Mouse (Mus musculus) forebrain, embryonic 11.5 days (tissue): ENCODE measurements around the gene Gm45783. TPM values are rescaled to one million over a fixed set of nuclear protein-coding genes. Genes with fewer than 3 reads are reported as not detected.
"Not testable (repeated sequence)": the region's sequence is repeated elsewhere in the genome, so short reads cannot be mapped to it uniquely, and the experiment has no call there.

Experiments
- ATAC-seq: fragments of 200-750 bp; cut with Nextera tagmentation; replicated peaks from 2 replicates; pipeline ENCODE4 v1.8.0; 2017; ENCODE audit warnings: moderate TSS enrichment; ENCODE audit not compliant: low FRiP score
- DNase-seq: peaks from one replicate; pipeline ENCODE4 v3.0.0-alpha.2; 2017; ENCODE audit warnings: low spot score
- H3K27ac ChIP-seq: fragments of 300-500 bp; sonication (generic); 2 replicates; pipeline ENCODE4 v1.5.1; 2014; ENCODE audit warnings: low read depth, low read length
- H3K27me3 ChIP-seq: fragments of 300-500 bp; sonication (generic); 2 replicates; pipeline ENCODE4 v1.6.1; 2014; ENCODE audit warnings: mild to moderate bottlenecking, low read length, mixed read lengths; ENCODE audit not compliant: control insufficient read depth, insufficient read depth
- H3K36me3 ChIP-seq: fragments of 300-500 bp; sonication (generic); 2 replicates; pipeline ENCODE4 v1.6.1; 2014; ENCODE audit warnings: mild to moderate bottlenecking, low read length, moderate library complexity, mixed read lengths; ENCODE audit not compliant: control insufficient read depth, insufficient read depth
- H3K4me1 ChIP-seq: fragments of 300-500 bp; sonication (generic); replicated peaks from 2 replicates; pipeline ENCODE4 v1.6.1; 2014; ENCODE audit warnings: low read length, mixed read lengths; ENCODE audit not compliant: control insufficient read depth, insufficient read depth
- H3K4me2 ChIP-seq: fragments of 300-500 bp; sonication (generic); 2 replicates; pipeline ENCODE4 v1.6.1; 2014; ENCODE audit warnings: low read depth, mild to moderate bottlenecking, low read length, moderate library complexity, mixed read lengths; ENCODE audit not compliant: severe bottlenecking
- H3K4me3 ChIP-seq: fragments of 300-500 bp; sonication (generic); 2 replicates; pipeline ENCODE4 v1.5.1; 2014; ENCODE audit warnings: low read depth, low read length
- H3K9ac ChIP-seq: fragments of 300-500 bp; sonication (generic); 2 replicates; pipeline ENCODE4 v1.6.1; 2014; ENCODE audit warnings: low read length
- H3K9me3 ChIP-seq: fragments of 300-500 bp; sonication (generic); 2 replicates; pipeline ENCODE4 v1.6.1; 2016; ENCODE audit warnings: low read length, mixed read lengths; ENCODE audit not compliant: control insufficient read depth
- WGBS: fragments of 180-500 bp; shearing (Covaris S2); extraction: QIAGEN DNeasy Blood & Tissue Kit; methylation state at CpG from one replicate; pipeline ENCODE4 v1.1.7; 2014; 5-methylcytosine and 5-hydroxymethylcytosine counted together
- microRNA-seq: library from miRNA; unstranded; fragments of <30 nt; microRNA quantifications from one replicate; pipeline ENCODE4, GENCODE M21; 2016; ENCODE audit not compliant: insufficient number of aligned reads
- polyA plus RNA-seq: library from polyadenylated mRNA; unstranded; fragments of >200 nt; fragmentation: Nextera tagmentation; extraction: Ambion mirVana; gene quantifications from 2 replicates; pipeline ENCODE4 v1.2.1, GENCODE M21; 2014

The Gm45783 gene
- not detected in 2 replicates for polyA plus RNA-seq

GRCm38 (mm10) chr7:7374431-7374830, at the start of gene Gm45783:
Gene Gm45783 (minus strand): TSS chr7:7374573.
- not testable (repeated sequence) for H3K4me2 ChIP-seq, DNase-seq, H3K9ac ChIP-seq, H3K27ac ChIP-seq, H3K27me3 ChIP-seq, H3K36me3 ChIP-seq, H3K4me3 ChIP-seq, ATAC-seq, H3K4me1 ChIP-seq, H3K9me3 ChIP-seq
- 50% methylated on average over 12 of the region's 12 CpGs for WGBS

- H3K27ac ChIP-seq, DNase-seq, H3K9ac ChIP-seq, H3K4me3 ChIP-seq, H3K4me2 ChIP-seq, H3K4me1 ChIP-seq, H3K36me3 ChIP-seq, H3K9me3 ChIP-seq, H3K27me3 ChIP-seq, ATAC-seq: not testable (repeated sequence)
Observed at GRCm38 (mm10) chr7:7399603-7400002, 25.2 kb upstream of the Gm45783 start, which contains the start of gene Vmn2r31. Gene Vmn2r31 (minus strand): TSS chr7:7399703.

GRCm38 (mm10) chr7:7337509-7337908, 36.9 kb downstream of the Gm45783 start, which contains the start of gene Vmn2r30:
Gene Vmn2r30 (minus strand): TSS chr7:7337609.
- not testable (repeated sequence) for H3K27me3 ChIP-seq, ATAC-seq, H3K9me3 ChIP-seq, DNase-seq, H3K27ac ChIP-seq, H3K9ac ChIP-seq, H3K36me3 ChIP-seq, H3K4me1 ChIP-seq, H3K4me2 ChIP-seq, H3K4me3 ChIP-seq
- no CpG with 5 or more reads among the region's 1 CpGs for WGBS

GRCm38 (mm10) chr7:7295595-7295994, 78.8 kb downstream of the Gm45783 start:
- peaks cover 6% of the 10 kb centered on the region for H3K36me3 ChIP-seq
- 85% methylated on average over 16 of the region's 16 CpGs for WGBS
- no peaks in the 10 kb centered on the region for H3K27me3 ChIP-seq
- H3K4me3 ChIP-seq = no peak overlapping the region
- H3K9ac ChIP-seq = no peak overlapping the region
- no peaks in the 10 kb centered on the region for H3K9me3 ChIP-seq
- H3K4me1 ChIP-seq = no peaks in the 10 kb centered on the region
- DNase-seq (peak; percentile 58), ATAC-seq (no peak)
- H3K4me2 ChIP-seq = no peak overlapping the region
- H3K27ac ChIP-seq = no peak overlapping the region

Small RNA genes lying within 50 kb of the gene (microRNA-seq; reads per million reads assigned to microRNA genes)
- gene Mir5620 = not detected

Other genes with a start within 250 kb of the Gm45783 start
- gene Zfp773, start 237.8 kb downstream of the Gm45783 start, polyA plus RNA-seq = 6.2 and 8.1 TPM in 2 replicates
- 2.5 and 3.5 TPM in 2 replicates for gene Zfp418, start 203.2 kb downstream of the Gm45783 start, polyA plus RNA-seq
- gene Zfp772, start 164.6 kb downstream of the Gm45783 start, polyA plus RNA-seq = 10.8 and 11.3 TPM in 2 replicates
- gene Vmn2r29, start 127.2 kb downstream of the Gm45783 start, polyA plus RNA-seq = 0.24 and 0.45 TPM in 2 replicates
- gene Gm45844, start 96.3 kb downstream of the Gm45783 start, polyA plus RNA-seq = 2.0 and 3.2 TPM in 2 replicates
- gene Clcn4, start 73.7 kb downstream of the Gm45783 start, polyA plus RNA-seq = 52.2 and 53.8 TPM in 2 replicates
- gene Vmn2r30, start 37.0 kb downstream of the Gm45783 start, polyA plus RNA-seq = not detected in 2 replicates
- gene Vmn2r31, start 25.1 kb upstream of the Gm45783 start, polyA plus RNA-seq = not detected in 2 replicates
- gene Vmn2r32, start 105.4 kb upstream of the Gm45783 start, polyA plus RNA-seq = not detected in 2 replicates
- not detected in 2 replicates for gene Vmn2r33, start 192.2 kb upstream of the Gm45783 start, polyA plus RNA-seq